Mouse (Mus musculus): ENCODE data around the gene Card14. TPM values are rescaled to one million over a fixed set of nuclear protein-coding genes. Genes with fewer than 3 reads are reported as not detected.

Gene Card14
- total and polyA plus RNA-seq, 3 experiments: 0.11 to 0.33 TPM; not detected in 1

GRCm38 (mm10) chr11:119307916-119308315 lies 348 bp downstream of the Card14 start:
- TF ChIP-seq POLR2A (IDR thresholded peaks at IDR 0.05; ENCODE audit: insufficient read depth, low read depth, low read length) (no peak), EP300 (IDR thresholded peaks at IDR 0.05; ENCODE audit: insufficient read depth, low read depth, low read length) (no peak), CTCF (IDR thresholded peaks at IDR 0.05) (no peak)
- Histone ChIP-seq H3K9ac (ENCODE audit: low read depth, low read length) (no peak overlapping the region), H3K4me3 (no peak overlapping the region), H3K36me3 (ENCODE audit: control insufficient read depth, insufficient read depth, low read length) (no peaks in the 10 kb centered on the region), H3K27me3 (ENCODE audit: control insufficient read depth, insufficient read depth, low read length) (no peaks in the 10 kb centered on the region), H3K27ac (no peak overlapping the region), H3K4me1 (ENCODE audit: control insufficient read depth, insufficient read depth, low read length) (no peaks in the 10 kb centered on the region), H3K79me2 (replicated peaks; ENCODE audit: control insufficient read depth, insufficient read depth, low read length) (no peaks in the 10 kb centered on the region)
- no peak for DNase-seq
- intact Hi-C loops (cut with DNase I): no loop called here
- 38% methylated on average over 11 of the region's 11 CpGs for WGBS

- H3K27ac ChIP-seq: no peak overlapping the region
- WGBS: 28% methylated on average over 10 of the region's 10 CpGs
- H3K9ac ChIP-seq (ENCODE audit: low read depth, low read length): no peak overlapping the region
- no peaks in the 10 kb centered on the region for H3K4me1 ChIP-seq (ENCODE audit: control insufficient read depth, insufficient read depth, low read length)
- H3K4me3 ChIP-seq: no peak overlapping the region
- H3K27me3 ChIP-seq (ENCODE audit: control insufficient read depth, insufficient read depth, low read length): no peaks in the 10 kb centered on the region
- no peaks in the 10 kb centered on the region for H3K79me2 ChIP-seq (replicated peaks; ENCODE audit: control insufficient read depth, insufficient read depth, low read length)
- TF ChIP-seq CTCF (IDR thresholded peaks at IDR 0.05) (no peak), POLR2A (IDR thresholded peaks at IDR 0.05; ENCODE audit: insufficient read depth, low read depth, low read length) (no peak), EP300 (IDR thresholded peaks at IDR 0.05; ENCODE audit: insufficient read depth, low read depth, low read length) (no peak)
- no peak for DNase-seq
- no peaks in the 10 kb centered on the region for H3K36me3 ChIP-seq (ENCODE audit: control insufficient read depth, insufficient read depth, low read length)
- intact Hi-C loops (cut with DNase I): no loop called here
Observed at GRCm38 (mm10) chr11:119310621-119311020, 3.1 kb downstream of the Card14 start.

- WGBS: 62% methylated on average over 17 of the region's 17 CpGs
- H3K4me3 ChIP-seq: no peak overlapping the region
- intact Hi-C loops (cut with DNase I): no loop called here
Observed at GRCm38 (mm10) chr11:119314252-119314936, 6.8 kb downstream of the Card14 start.

GRCm38 (mm10) chr11:119316720-119317119 lies 9.2 kb downstream of the Card14 start:
- no peaks in the 10 kb centered on the region for H3K27me3 ChIP-seq (ENCODE audit: control insufficient read depth, insufficient read depth, low read length)
- H3K9ac ChIP-seq (ENCODE audit: low read depth, low read length): no peak overlapping the region
- H3K27ac ChIP-seq: no peak overlapping the region
- no peaks in the 10 kb centered on the region for H3K36me3 ChIP-seq (ENCODE audit: control insufficient read depth, insufficient read depth, low read length)
- intact Hi-C loops (cut with DNase I): no loop called here
- no peaks in the 10 kb centered on the region; the same call in 1 of the 2 replicates for H3K4me1 ChIP-seq (ENCODE audit: control insufficient read depth, insufficient read depth, low read length)
- TF ChIP-seq EP300 (IDR thresholded peaks at IDR 0.05; ENCODE audit: insufficient read depth, low read depth, low read length): 0 out of 2 replicates have a peak, but pooled peaks have one; percentile 25
- no peak for TF ChIP-seq CTCF (IDR thresholded peaks at IDR 0.05)
- TF ChIP-seq POLR2A (IDR thresholded peaks at IDR 0.05; ENCODE audit: insufficient read depth, low read depth, low read length): no peak
- H3K79me2 ChIP-seq (replicated peaks; ENCODE audit: control insufficient read depth, insufficient read depth, low read length): no peaks in the 10 kb centered on the region
- WGBS: 83% methylated on average over 4 of the region's 4 CpGs
- peak in 1 of 2 experiments; percentile 49 for DNase-seq
- H3K4me3 ChIP-seq: no peak overlapping the region

More at GRCm38 (mm10) chr11:119314252-119314936, 6.8 kb downstream of the Card14 start:
- Histone ChIP-seq H3K27me3 (ENCODE audit: control insufficient read depth, insufficient read depth, low read length) (no peaks in the 10 kb centered on the region), H3K36me3 (ENCODE audit: control insufficient read depth, insufficient read depth, low read length) (no peaks in the 10 kb centered on the region), H3K9ac (ENCODE audit: low read depth, low read length) (no peak overlapping the region), H3K79me2 (replicated peaks; ENCODE audit: control insufficient read depth, insufficient read depth, low read length) (no peaks in the 10 kb centered on the region), H3K27ac (no peak overlapping the region), H3K4me1 (ENCODE audit: control insufficient read depth, insufficient read depth, low read length) (no peaks in the 10 kb centered on the region; the same call in 1 of the 2 replicates)
- no peak for DNase-seq
- TF ChIP-seq EP300 (IDR thresholded peaks at IDR 0.05; ENCODE audit: insufficient read depth, low read depth, low read length) (no peak), CTCF (IDR thresholded peaks at IDR 0.05) (no peak)

- Histone ChIP-seq H3K9ac (ENCODE audit: low read depth, low read length) (no peak overlapping the region), H3K36me3 (ENCODE audit: control insufficient read depth, insufficient read depth, low read length) (no peaks in the 10 kb centered on the region), H3K4me1 (ENCODE audit: control insufficient read depth, insufficient read depth, low read length) (no peaks in the 10 kb centered on the region), H3K4me3 (no peak overlapping the region), H3K79me2 (replicated peaks; ENCODE audit: control insufficient read depth, insufficient read depth, low read length) (no peaks in the 10 kb centered on the region), H3K27ac (no peak overlapping the region), H3K27me3 (ENCODE audit: control insufficient read depth, insufficient read depth, low read length) (no peaks in the 10 kb centered on the region)
- intact Hi-C loops (cut with DNase I): no loop called here
- no peak for DNase-seq
- TF ChIP-seq EP300 (IDR thresholded peaks at IDR 0.05; ENCODE audit: insufficient read depth, low read depth, low read length) (no peak), CTCF (IDR thresholded peaks at IDR 0.05) (no peak), POLR2A (IDR thresholded peaks at IDR 0.05; ENCODE audit: insufficient read depth, low read depth, low read length) (no peak)
- 69% methylated on average over 13 of the region's 13 CpGs for WGBS
Observed at GRCm38 (mm10) chr11:119322521-119322920, 15.0 kb downstream of the Card14 start.

GRCm38 (mm10) chr11:119325068-119325467 lies 17.5 kb downstream of the Card14 start:
- no peaks in the 10 kb centered on the region for H3K79me2 ChIP-seq (replicated peaks; ENCODE audit: control insufficient read depth, insufficient read depth, low read length)
- intact Hi-C loops (cut with DNase I): no loop called here
- 73% methylated on average over 1 of the region's 1 CpGs for WGBS
- no peak for TF ChIP-seq EP300 (IDR thresholded peaks at IDR 0.05; ENCODE audit: insufficient read depth, low read depth, low read length)
- peak; percentile 33 for TF ChIP-seq CTCF (IDR thresholded peaks at IDR 0.05)
- TF ChIP-seq POLR2A (IDR thresholded peaks at IDR 0.05; ENCODE audit: insufficient read depth, low read depth, low read length): no peak
- no peak overlapping the region for H3K9ac ChIP-seq (ENCODE audit: low read depth, low read length)
- H3K36me3 ChIP-seq (ENCODE audit: control insufficient read depth, insufficient read depth, low read length): no peaks in the 10 kb centered on the region
- no peaks in the 10 kb centered on the region for H3K27me3 ChIP-seq (ENCODE audit: control insufficient read depth, insufficient read depth, low read length)
- DNase-seq: no peak
- H3K27ac ChIP-seq: no peak overlapping the region
- H3K4me1 ChIP-seq (ENCODE audit: control insufficient read depth, insufficient read depth, low read length): no peaks in the 10 kb centered on the region
- no peak overlapping the region for H3K4me3 ChIP-seq

Measured in heart, adult 2 months (tissue).